Mouse (Mus musculus) left cerebral cortex, adult 2 months (tissue): ENCODE measurements around the gene Fnbp1. TPM values are rescaled to one million over a fixed set of nuclear protein-coding genes. Genes with fewer than 3 reads are reported as not detected.
"Not testable (repeated sequence)": the region's sequence is repeated elsewhere in the genome, so short reads cannot be mapped to it uniquely, and the experiment has no call there.

Source experiments
- DNase-seq, 2 experiments: peaks; one replicate each; pipeline ENCODE4 v3.0.0; 2021 to 2022; ENCODE audit warnings: low spot score in 2 of 2, mixed read lengths in 1 of 2; ENCODE audit errors: extremely low spot score in 1 of 2
- H3K27ac ChIP-seq: fragments of 200-600 bp; 2 replicates; pipeline ENCODE4 v1.8.1; 2022
- H3K4me3 ChIP-seq: fragments of 200-600 bp; 2 replicates; pipeline ENCODE4 v1.8.1; 2022
- CTCF ChIP-seq: fragments of 200-600 bp; IDR thresholded peaks from 2 replicates; pipeline ENCODE4 v1.8.1; 2022; ENCODE audit warnings: antibody characterized with exemption, mild to moderate bottlenecking, moderate library complexity
- intact Hi-C: fragments of 180-260 bp; cut with DNase I; formaldehyde crosslinking; loops from one replicate; pipeline ENCODE4 v1.15.1; 2025
- total RNA-seq, 2 experiments: library from RNA; stranded (reverse); gene quantifications; 2 replicates each; pipeline ENCODE4 v1.2.3; 2021

The Fnbp1 gene
- total RNA-seq, 2 experiments from 2014 or later: 85.8 to 101 TPM

- Histone ChIP-seq H3K4me3 (no peak overlapping the region), H3K27ac (no peak overlapping the region)
- DNase-seq: no peak
- intact Hi-C loops: no loop called here
- no peak for TF ChIP-seq CTCF
Measured at GRCm38 (mm10) chr2:31169001-31169400, 27.2 kb upstream of the Fnbp1 start.

DNA sequence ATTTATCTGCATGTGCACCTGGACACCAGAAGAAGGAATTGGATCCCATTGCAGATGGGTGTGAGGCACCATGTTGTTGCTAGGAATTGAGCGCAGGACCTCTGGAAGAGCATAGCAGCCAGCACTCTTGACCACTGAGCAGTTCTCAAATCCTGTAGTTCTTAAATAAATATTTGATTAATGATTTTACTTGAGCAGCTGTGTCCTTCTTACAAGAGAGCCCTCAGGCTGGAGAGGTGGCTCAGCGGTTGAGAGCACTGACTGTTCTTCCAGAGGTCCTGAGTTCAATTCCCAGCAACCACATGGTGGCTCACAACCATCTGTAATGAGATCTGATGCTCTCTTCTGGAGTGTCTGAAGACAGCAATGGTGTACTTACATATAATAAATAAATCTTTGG is 25.8 kb upstream of the Fnbp1 start:
- intact Hi-C loops, DNase-seq, H3K27ac ChIP-seq, H3K4me3 ChIP-seq: not testable (repeated sequence)

GRCm38 (mm10) chr2:31165529-31165928 is 23.7 kb upstream of the Fnbp1 start:
- intact Hi-C loops: no loop called here
- TF ChIP-seq CTCF: no peak
- Histone ChIP-seq H3K4me3 (no peak overlapping the region), H3K27ac (no peak overlapping the region)
- DNase-seq: no peak

GRCm38 (mm10) chr2:31164841-31165455 is 23.1 kb upstream of the Fnbp1 start:
- Histone ChIP-seq H3K4me3 (no peak overlapping the region), H3K27ac (no peak overlapping the region)
- DNase-seq: peak in 1 of 2 experiments; percentile 40
- TF ChIP-seq CTCF: no peak
- intact Hi-C loops: no loop called here

- DNase-seq: no peak
- H3K4me3 ChIP-seq: no peak overlapping the region
- no peak for TF ChIP-seq CTCF
- intact Hi-C loops: no loop called here
- H3K27ac ChIP-seq: no peak overlapping the region
Measured at GRCm38 (mm10) chr2:31163361-31164118, 21.7 kb upstream of the Fnbp1 start.

GRCm38 (mm10) chr2:31161620-31162019 is 19.8 kb upstream of the Fnbp1 start:
- Histone ChIP-seq H3K4me3 (no peak overlapping the region), H3K27ac (no peak overlapping the region)
- no peak for TF ChIP-seq CTCF
- intact Hi-C loops: no loop called here
- DNase-seq: no peak

GRCm38 (mm10) chr2:31160147-31160920 is 18.5 kb upstream of the Fnbp1 start:
- no peak for TF ChIP-seq CTCF
- no peak for DNase-seq
- H3K27ac ChIP-seq: no peak overlapping the region
- intact Hi-C loops: no loop called here
- H3K4me3 ChIP-seq: no peak overlapping the region

DNA sequence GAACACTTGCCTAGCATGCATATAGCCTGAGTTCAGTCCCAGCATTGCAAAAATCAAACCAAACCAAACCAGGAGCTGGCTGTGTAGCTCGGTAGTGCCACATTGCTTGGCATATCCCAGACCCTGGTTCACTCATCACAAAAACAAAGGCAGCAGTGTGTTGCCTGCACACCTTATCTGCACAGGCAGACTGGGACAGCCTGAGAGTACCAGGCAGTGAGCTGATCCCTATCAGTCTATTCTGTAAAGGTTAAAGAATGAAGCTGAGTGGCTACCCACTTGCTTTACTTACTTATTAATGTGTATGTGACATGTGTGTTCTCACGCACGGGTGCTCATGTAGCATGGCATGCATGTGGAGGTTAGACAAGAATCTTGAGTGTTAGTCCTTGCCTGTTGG is 15.0 kb upstream of the Fnbp1 start:
- TF ChIP-seq CTCF: no peak
- no peak overlapping the region for H3K27ac ChIP-seq
- no peak overlapping the region for H3K4me3 ChIP-seq
- intact Hi-C loops: no loop called here
- no peak for DNase-seq

GRCm38 (mm10) chr2:31151892-31152812 is 10.3 kb upstream of the Fnbp1 start, which contains the start of gene Gpr107:
Gpr107 (plus strand) TSS chr2:31152316.
- no peak for TF ChIP-seq CTCF
- Histone ChIP-seq H3K27ac (peak within 1 kb of the TSS; percentile 85), H3K4me3 (peak within 1 kb of the TSS; percentile 78)
- DNase-seq: peak; percentile 78 to 80
- intact Hi-C loops: loop anchor here (2.0 to 5.0 kb wide), 2 partner anchors 127 to 170 kb away; partner anchors contain the start of genes BC005624 and Usp20

DNA sequence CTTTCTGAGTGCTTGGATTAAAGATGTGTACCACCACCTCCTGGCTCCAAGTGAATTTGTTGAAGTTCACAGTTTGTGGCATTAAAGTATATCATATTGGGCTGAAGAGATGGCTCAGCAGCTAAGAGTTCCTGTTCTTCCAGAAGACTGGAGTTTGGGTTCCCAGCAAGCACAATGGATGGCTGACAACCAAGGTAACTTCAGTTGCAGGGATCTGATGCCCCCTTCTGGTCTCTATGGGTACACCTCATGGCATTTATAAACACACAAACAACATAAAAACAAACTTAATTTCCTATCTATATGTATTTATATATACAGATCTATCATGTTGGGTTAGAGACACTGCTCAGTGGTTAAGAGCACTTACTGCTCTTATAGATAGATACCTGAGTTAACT is 9.0 kb upstream of the Fnbp1 start:
- DNase-seq: no peak
- no peak overlapping the region for H3K27ac ChIP-seq
- no peak overlapping the region for H3K4me3 ChIP-seq
- TF ChIP-seq CTCF: peak; percentile 49
- intact Hi-C loops: loop anchor here (5.0 kb wide), 1 partner anchor 168 kb away; the partner anchor contains the start of genes BC005624 and Usp20

GRCm38 (mm10) chr2:31147054-31147453 is 5.2 kb upstream of the Fnbp1 start:
- Histone ChIP-seq H3K4me3 (no peak overlapping the region), H3K27ac (no peak overlapping the region)
- TF ChIP-seq CTCF: no peak
- DNase-seq: no peak
- intact Hi-C loops: no loop called here
